Mouse (Mus musculus) stomach, embryonic 16.5 days (tissue): ENCODE measurements around the gene Serpinb1a. TPM values are rescaled to one million over a fixed set of nuclear protein-coding genes. Genes with fewer than 3 reads are reported as not detected.

ENCODE experiments used
- ATAC-seq: fragments of 200-750 bp; cut with Nextera tagmentation; 2 replicates; pipeline ENCODE4 v1.8.0; 2017; ENCODE audit warnings: moderate number of reproducible peaks, moderate TSS enrichment; ENCODE audit not compliant: insufficient read depth, low FRiP score
- H3K27ac ChIP-seq: fragments of 300-500 bp; sonication (generic); 2 replicates; pipeline ENCODE4 v1.5.1; 2014; ENCODE audit warnings: low read length
- H3K27me3 ChIP-seq: fragments of 300-500 bp; sonication (generic); 2 replicates; pipeline ENCODE4 v1.6.1; 2014; ENCODE audit warnings: low read length, control low read depth, mixed read lengths; ENCODE audit not compliant: control insufficient read depth, insufficient read depth
- H3K36me3 ChIP-seq: fragments of 300-500 bp; sonication (generic); 2 replicates; pipeline ENCODE4 v1.6.1; 2014; ENCODE audit warnings: low read length; ENCODE audit not compliant: control insufficient read depth, insufficient read depth
- H3K4me1 ChIP-seq: fragments of 300-500 bp; sonication (generic); 2 replicates; pipeline ENCODE4 v1.6.1; 2014; ENCODE audit warnings: low read length, control low read depth, mixed read lengths; ENCODE audit not compliant: control insufficient read depth, insufficient read depth
- H3K4me2 ChIP-seq: fragments of 300-500 bp; sonication (generic); 2 replicates; pipeline ENCODE4 v1.6.1; 2014; ENCODE audit warnings: low read depth, low read length, mixed read lengths
- H3K4me3 ChIP-seq: fragments of 300-500 bp; sonication (generic); replicated peaks from 2 replicates; pipeline ENCODE4 v1.5.1; 2014; ENCODE audit warnings: mild to moderate bottlenecking, low read length
- H3K9ac ChIP-seq: fragments of 300-500 bp; sonication (generic); 2 replicates; pipeline ENCODE4 v1.6.1; 2014; ENCODE audit warnings: low read length
- H3K9me3 ChIP-seq: fragments of 300-500 bp; sonication (generic); replicated peaks from 2 replicates; pipeline ENCODE4 v1.6.1; 2016; ENCODE audit warnings: low read length, control low read depth; ENCODE audit not compliant: control insufficient read depth
- WGBS: fragments of 180-500 bp; shearing (Covaris S2); extraction: QIAGEN DNeasy Blood & Tissue Kit; methylation state at CpG from one replicate; pipeline ENCODE4 v1.1.7; 2014; 5-methylcytosine and 5-hydroxymethylcytosine counted together
- polyA plus RNA-seq: library from polyadenylated mRNA; unstranded; fragments of >200 nt; fragmentation: Nextera tagmentation; extraction: Ambion mirVana; gene quantifications from 2 replicates; pipeline ENCODE4 v1.2.1, GENCODE M21; 2015

The Serpinb1a gene
- polyA plus RNA-seq, 1 experiment from 2014 or later: 101 TPM

DNA sequence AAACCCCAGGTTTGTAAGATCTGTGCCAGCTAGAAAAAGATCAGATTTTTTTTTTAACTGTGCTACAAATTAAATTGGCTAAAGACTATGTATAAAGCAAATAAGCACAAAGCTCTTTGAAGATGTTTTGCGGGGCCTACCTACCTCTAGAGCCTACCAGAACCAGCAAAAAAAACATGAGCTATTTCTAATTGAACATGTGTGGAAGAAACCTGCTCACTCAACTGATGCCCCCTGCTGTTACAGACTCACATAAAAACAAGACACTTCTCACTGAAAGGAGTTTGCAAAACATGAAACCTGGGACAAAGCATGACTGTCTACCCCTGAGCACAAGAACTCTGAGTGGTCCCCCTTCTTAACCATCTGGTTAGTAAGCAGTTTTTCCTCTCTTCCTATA is 53.9 kb downstream of the Serpinb1a start:
- Histone ChIP-seq H3K36me3 (no peaks in the 10 kb centered on the region), H3K4me1 (no peaks in the 10 kb centered on the region), H3K9me3 (no peaks in the 10 kb centered on the region), H3K9ac (no peak overlapping the region), H3K27me3 (no peaks in the 10 kb centered on the region), H3K27ac (no peak overlapping the region), H3K4me3 (no peak overlapping the region), H3K4me2 (no peak overlapping the region)
- 86% methylated on average over 1 of the region's 1 CpGs for WGBS
- no peak for ATAC-seq

DNA sequence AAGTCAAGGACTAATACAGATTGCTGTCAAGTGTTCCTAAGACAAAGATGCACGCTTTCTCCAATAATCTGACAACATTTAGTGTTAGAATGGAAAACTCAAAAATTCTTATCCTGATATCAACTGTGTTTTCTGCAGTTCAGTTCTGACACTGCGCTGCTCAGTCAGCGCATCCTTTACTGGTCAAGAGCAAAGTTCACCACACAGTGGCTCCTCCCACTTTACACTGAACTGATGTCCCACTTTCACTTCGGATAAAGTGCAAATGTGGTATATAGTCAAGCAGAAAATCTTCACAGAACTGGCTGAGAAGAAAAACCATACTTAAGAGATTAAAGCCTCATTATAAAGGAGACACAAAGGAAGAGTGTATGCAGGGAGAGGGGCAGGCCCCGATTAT is 55.8 kb downstream of the Serpinb1a start:
- no peaks in the 10 kb centered on the region for H3K36me3 ChIP-seq
- H3K27ac ChIP-seq: no peak overlapping the region
- no peaks in the 10 kb centered on the region for H3K27me3 ChIP-seq
- H3K4me1 ChIP-seq: no peaks in the 10 kb centered on the region
- no peak overlapping the region for H3K4me3 ChIP-seq
- no peak overlapping the region for H3K9ac ChIP-seq
- 82% methylated on average over 5 of the region's 5 CpGs for WGBS
- no peak overlapping the region for H3K4me2 ChIP-seq
- ATAC-seq: no peak
- H3K9me3 ChIP-seq: no peaks in the 10 kb centered on the region

DNA sequence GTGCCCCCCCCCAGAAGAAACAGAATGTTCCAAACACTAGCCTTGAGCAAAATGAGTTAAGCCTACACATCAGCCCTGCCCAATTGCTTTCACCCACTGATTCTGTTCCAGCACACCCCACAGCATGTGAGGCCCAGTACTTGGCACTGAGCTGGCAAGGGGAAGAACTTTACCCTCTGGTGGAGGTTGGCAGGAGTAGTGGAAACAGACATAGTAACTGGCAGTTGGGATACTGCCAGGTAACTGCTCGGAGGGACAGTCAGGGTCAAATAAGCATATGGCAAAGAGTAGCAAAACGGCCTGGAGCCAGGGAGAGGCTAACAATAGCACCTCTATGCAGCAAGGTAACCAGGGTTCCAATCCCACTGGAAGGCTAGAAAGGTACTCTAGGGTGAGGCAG is 56.4 kb downstream of the Serpinb1a start:
- Histone ChIP-seq H3K27me3 (no peaks in the 10 kb centered on the region), H3K4me1 (no peaks in the 10 kb centered on the region), H3K27ac (no peak overlapping the region), H3K4me2 (no peak overlapping the region), H3K9ac (no peak overlapping the region), H3K4me3 (no peak overlapping the region), H3K9me3 (no peaks in the 10 kb centered on the region), H3K36me3 (no peaks in the 10 kb centered on the region)
- WGBS: 65% methylated on average over 2 of the region's 2 CpGs
- ATAC-seq: no peak

Other genes with a start within 250 kb of the Serpinb1a start
- gene Mylk4, start 67.2 kb downstream of the Serpinb1a start, polyA plus RNA-seq: 0.09 and 3.0 TPM in 2 replicates
- 11.7 and 12.7 TPM in 2 replicates for gene Wrnip1, start 49.1 kb downstream of the Serpinb1a start, polyA plus RNA-seq
- gene D930007J09Rik, start 48.3 kb downstream of the Serpinb1a start, polyA plus RNA-seq: not detected in 2 replicates
- gene Serpinb1c, start 47.0 kb upstream of the Serpinb1a start, polyA plus RNA-seq: not detected in 2 replicates
- gene Serpinb6b, start 114.0 kb upstream of the Serpinb1a start, polyA plus RNA-seq: 4.5 and 4.8 TPM in 2 replicates
- gene Serpinb9, start 152.1 kb upstream of the Serpinb1a start, polyA plus RNA-seq: 9.3 and 10.3 TPM in 2 replicates
- gene Serpinb9b, start 176.2 kb upstream of the Serpinb1a start, polyA plus RNA-seq: not detected in 2 replicates
- gene Serpinb1b, start 227.4 kb upstream of the Serpinb1a start, polyA plus RNA-seq: 0.96 and 2.2 TPM in 2 replicates